Mouse (Mus musculus) gastrocnemius, adult 2 months (tissue): ENCODE data around the gene Samd14. TPM values are rescaled to one million over a fixed set of nuclear protein-coding genes. Genes with fewer than 3 reads are reported as not detected.
A peak's percentile ranks its signal among the peaks of the same experiment; 100 is the strongest.

Experiments
- DNase-seq: peaks from one replicate; pipeline ENCODE4 v3.0.0; 2022
- H3K27ac ChIP-seq: fragments of 200-600 bp; 2 replicates; pipeline ENCODE4 v1.8.1; 2022; ENCODE audit warnings: mild to moderate bottlenecking
- H3K4me3 ChIP-seq: fragments of 200-600 bp; 2 replicates; pipeline ENCODE4 v1.8.1; 2022; ENCODE audit warnings: mild to moderate bottlenecking, moderate library complexity
- CTCF ChIP-seq: fragments of 200-600 bp; IDR thresholded peaks from 2 replicates; pipeline ENCODE4 v1.8.1; 2022; ENCODE audit warnings: antibody characterized with exemption, mild to moderate bottlenecking, moderate library complexity
- intact Hi-C: fragments of 180-260 bp; cut with DNase I; formaldehyde crosslinking; loops from one replicate; pipeline ENCODE4 v1.15.1; 2025
- total RNA-seq, 2 experiments: library from RNA; stranded (reverse); gene quantifications; 2 replicates each; pipeline ENCODE4 v1.2.3; 2021

Samd14 gene
- total RNA-seq, 2 experiments from 2014 or later: 0.28 to 0.42 TPM

- TF ChIP-seq CTCF: no peak
- no peak for DNase-seq
- Histone ChIP-seq H3K27ac (no peak overlapping the region), H3K4me3 (no peak overlapping the region)
- intact Hi-C loops: no loop called here
These were observed 23.9 kb downstream of the Samd14 start for GRCm38 (mm10) chr11:95033617-95034016.

GRCm38 (mm10) chr11:95034902-95035301, 25.2 kb downstream of the Samd14 start:
- intact Hi-C loops: no loop called here
- Histone ChIP-seq H3K27ac (no peak overlapping the region), H3K4me3 (no peak overlapping the region)
- no peak for DNase-seq
- TF ChIP-seq CTCF: no peak

GRCm38 (mm10) chr11:95036521-95036920, 26.8 kb downstream of the Samd14 start:
- no peak for TF ChIP-seq CTCF
- H3K27ac ChIP-seq: no peak overlapping the region
- intact Hi-C loops: no loop called here

GRCm38 (mm10) chr11:95037306-95037705, 27.6 kb downstream of the Samd14 start:
- intact Hi-C loops: no loop called here
- H3K27ac ChIP-seq: peak overlapping the region; percentile 6; the same call in 1 of the 2 replicates
- no peak for DNase-seq
- no peak overlapping the region for H3K4me3 ChIP-seq
- no peak for TF ChIP-seq CTCF

More at GRCm38 (mm10) chr11:95036521-95036920, 26.8 kb downstream of the Samd14 start:
- DNase-seq: no peak
- no peak overlapping the region for H3K4me3 ChIP-seq

- intact Hi-C loops: no loop called here
- no peak for TF ChIP-seq CTCF
- no peak for DNase-seq
- no peak overlapping the region; the same call in 1 of the 2 replicates for H3K4me3 ChIP-seq
- peak overlapping the region; percentile 35; the same call in 1 of the 2 replicates for H3K27ac ChIP-seq
These were observed 28.6 kb downstream of the Samd14 start for GRCm38 (mm10) chr11:95038156-95038817.

GRCm38 (mm10) chr11:95038818-95039655, 29.4 kb downstream of the Samd14 start:
- no peak for DNase-seq
- TF ChIP-seq CTCF: no peak
- H3K4me3 ChIP-seq: peak overlapping the region; percentile 92
- intact Hi-C loops: no loop called here
- H3K27ac ChIP-seq: peak overlapping the region; percentile 98

GRCm38 (mm10) chr11:95039766-95040165, 30.1 kb downstream of the Samd14 start:
- Histone ChIP-seq H3K4me3 (peak overlapping the region; percentile 92), H3K27ac (peak overlapping the region; percentile 98)
- intact Hi-C loops: loop anchor here (2.0 to 10.0 kb wide), 2 partner anchors 61 to 175 kb away; no protein-coding TSS in a partner anchor
- no peak for TF ChIP-seq CTCF
- DNase-seq: no peak

- intact Hi-C loops: loop anchor here (2.0 to 10.0 kb wide), 2 partner anchors 62 to 176 kb away; no protein-coding TSS in a partner anchor
- peak overlapping the region; percentile 98 for H3K27ac ChIP-seq
- H3K4me3 ChIP-seq: peak overlapping the region; percentile 92
- TF ChIP-seq CTCF: no peak
- peak; percentile 94 for DNase-seq
These were observed 30.9 kb downstream of the Samd14 start for GRCm38 (mm10) chr11:95040491-95041138.

GRCm38 (mm10) chr11:95041139-95041609, 31.5 kb downstream of the Samd14 start, which contains the start of gene Pdk2:
Gene Pdk2, minus strand, starts transcription at chr11:95041354.
- TF ChIP-seq CTCF: no peak
- peak within 1 kb of the TSS; percentile 98 for H3K27ac ChIP-seq
- intact Hi-C loops: loop anchor here (2.0 to 10.0 kb wide), 2 partner anchors 62 to 176 kb away; no protein-coding TSS in a partner anchor

GRCm38 (mm10) chr11:95042096-95042495, 32.4 kb downstream of the Samd14 start:
- H3K4me3 ChIP-seq: peak overlapping the region; percentile 92
- H3K27ac ChIP-seq: peak overlapping the region; percentile 98
- peak; percentile 89 for DNase-seq
- peak; percentile 89 for TF ChIP-seq CTCF
- intact Hi-C loops: loop anchor here (2.0 to 10.0 kb wide), 2 partner anchors 101 to 177 kb away; no protein-coding TSS in a partner anchor

More at GRCm38 (mm10) chr11:95041139-95041609, 31.5 kb downstream of the Samd14 start, which contains the start of gene Pdk2:
- DNase-seq: peak; percentile 98
- H3K4me3 ChIP-seq: peak within 1 kb of the TSS; percentile 92

- Histone ChIP-seq H3K27ac (no peak overlapping the region; the same call in 1 of the 2 replicates), H3K4me3 (no peak overlapping the region)
- intact Hi-C loops: loop anchor here (2.0 to 10.0 kb wide), 2 partner anchors 102 to 178 kb away; no protein-coding TSS in a partner anchor
- no peak for TF ChIP-seq CTCF
- peak; percentile 16 for DNase-seq
These were observed 33.4 kb downstream of the Samd14 start for GRCm38 (mm10) chr11:95043060-95043459.

- Histone ChIP-seq H3K27ac (no peak overlapping the region), H3K4me3 (no peak overlapping the region)
- no peak for TF ChIP-seq CTCF
- intact Hi-C loops: loop anchor here (2.0 to 10.0 kb wide), 2 partner anchors 103 to 179 kb away; no protein-coding TSS in a partner anchor
- peak; percentile 11 for DNase-seq
These were observed 33.9 kb downstream of the Samd14 start for GRCm38 (mm10) chr11:95043608-95044007.
